Mouse (Mus musculus): ENCODE data around the gene Syne1. TPM values are rescaled to one million over a fixed set of nuclear protein-coding genes. Genes with fewer than 3 reads are reported as not detected.

Syne1 gene
- polyA plus RNA-seq, 1 experiment from 2014 or later, result 17.8 TPM

- ATAC-seq (ENCODE audit: low FRiP score, low TSS enrichment) (no peak), DNase-seq (no peak)
- Histone ChIP-seq H3K9me3 (ENCODE audit: control insufficient read depth, low read length) (no peaks in the 10 kb centered on the region), H3K4me1 (ENCODE audit: control insufficient read depth, insufficient read depth, low read length) (no peaks in the 10 kb centered on the region), H3K27ac (replicated peaks; ENCODE audit: low read depth, low read length) (no peak overlapping the region), H3K27me3 (ENCODE audit: control insufficient read depth, insufficient read depth, low read length) (no peaks in the 10 kb centered on the region), H3K9ac (replicated peaks; ENCODE audit: low read length) (no peak overlapping the region), H3K36me3 (ENCODE audit: control insufficient read depth, insufficient read depth, low read length) (peaks cover 9% of the 10 kb centered on the region; the same call in 1 of the 2 replicates), H3K4me2 (ENCODE audit: low read length) (no peak overlapping the region), H3K4me3 (replicated peaks; ENCODE audit: low read depth, low read length) (no peak overlapping the region)
- WGBS, result 93% methylated on average over 5 of the region's 5 CpGs
Measured at GRCm38 (mm10) chr10:5141471-5141870, 409.8 kb downstream of the Syne1 start.

- 91% methylated on average over 4 of the region's 4 CpGs for WGBS
- no peaks in the 10 kb centered on the region for H3K4me1 ChIP-seq (ENCODE audit: control insufficient read depth, insufficient read depth, low read length)
- no peak overlapping the region for H3K9ac ChIP-seq (replicated peaks; ENCODE audit: low read length)
- ATAC-seq (ENCODE audit: low FRiP score, low TSS enrichment) (no peak), DNase-seq (no peak)
- H3K4me3 ChIP-seq (replicated peaks; ENCODE audit: low read depth, low read length), result no peak overlapping the region
- H3K27me3 ChIP-seq (ENCODE audit: control insufficient read depth, insufficient read depth, low read length), result no peaks in the 10 kb centered on the region
- H3K27ac ChIP-seq (replicated peaks; ENCODE audit: low read depth, low read length), result no peak overlapping the region
- H3K9me3 ChIP-seq (ENCODE audit: control insufficient read depth, low read length), result no peaks in the 10 kb centered on the region
- H3K36me3 ChIP-seq (ENCODE audit: control insufficient read depth, insufficient read depth, low read length), result peaks cover 9% of the 10 kb centered on the region; the same call in 1 of the 2 replicates
- H3K4me2 ChIP-seq (ENCODE audit: low read length), result no peak overlapping the region
Measured at GRCm38 (mm10) chr10:5139932-5140264, 411.4 kb downstream of the Syne1 start.

- WGBS, result 96% methylated on average over 3 of the region's 3 CpGs
- no peaks in the 10 kb centered on the region for H3K9me3 ChIP-seq (ENCODE audit: control insufficient read depth, low read length)
Measured at GRCm38 (mm10) chr10:5139246-5139931, 411.9 kb downstream of the Syne1 start.

GRCm38 (mm10) chr10:5132050-5132449 lies 419.2 kb downstream of the Syne1 start:
- peaks cover 10% of the 10 kb centered on the region for H3K36me3 ChIP-seq (ENCODE audit: control insufficient read depth, insufficient read depth, low read length)
- WGBS, result 90% methylated on average over 3 of the region's 3 CpGs
- H3K4me3 ChIP-seq (replicated peaks; ENCODE audit: low read depth, low read length), result no peak overlapping the region
- no peaks in the 10 kb centered on the region for H3K9me3 ChIP-seq (ENCODE audit: control insufficient read depth, low read length)
- DNase-seq (no peak), ATAC-seq (ENCODE audit: low FRiP score, low TSS enrichment) (no peak)
- H3K27ac ChIP-seq (replicated peaks; ENCODE audit: low read depth, low read length), result no peak overlapping the region
- no peak overlapping the region for H3K9ac ChIP-seq (replicated peaks; ENCODE audit: low read length)
- no peaks in the 10 kb centered on the region for H3K4me1 ChIP-seq (ENCODE audit: control insufficient read depth, insufficient read depth, low read length)
- H3K27me3 ChIP-seq (ENCODE audit: control insufficient read depth, insufficient read depth, low read length), result no peaks in the 10 kb centered on the region
- no peak overlapping the region for H3K4me2 ChIP-seq (ENCODE audit: low read length)

More at GRCm38 (mm10) chr10:5139246-5139931, 411.9 kb downstream of the Syne1 start:
- Histone ChIP-seq H3K4me2 (ENCODE audit: low read length) (no peak overlapping the region), H3K4me1 (ENCODE audit: control insufficient read depth, insufficient read depth, low read length) (no peaks in the 10 kb centered on the region), H3K27me3 (ENCODE audit: control insufficient read depth, insufficient read depth, low read length) (no peaks in the 10 kb centered on the region), H3K36me3 (ENCODE audit: control insufficient read depth, insufficient read depth, low read length) (peaks cover 9% of the 10 kb centered on the region; the same call in 1 of the 2 replicates), H3K4me3 (replicated peaks; ENCODE audit: low read depth, low read length) (no peak overlapping the region), H3K27ac (replicated peaks; ENCODE audit: low read depth, low read length) (no peak overlapping the region), H3K9ac (replicated peaks; ENCODE audit: low read length) (no peak overlapping the region)
- no peak for ATAC-seq (ENCODE audit: low FRiP score, low TSS enrichment)
- DNase-seq, result no peak

GRCm38 (mm10) chr10:5130495-5130894 lies 420.8 kb downstream of the Syne1 start:
- Histone ChIP-seq H3K27ac (replicated peaks; ENCODE audit: low read depth, low read length) (no peak overlapping the region), H3K4me1 (ENCODE audit: control insufficient read depth, insufficient read depth, low read length) (no peaks in the 10 kb centered on the region), H3K4me2 (ENCODE audit: low read length) (no peak overlapping the region), H3K9ac (replicated peaks; ENCODE audit: low read length) (no peak overlapping the region), H3K9me3 (ENCODE audit: control insufficient read depth, low read length) (no peaks in the 10 kb centered on the region), H3K4me3 (replicated peaks; ENCODE audit: low read depth, low read length) (no peak overlapping the region), H3K27me3 (ENCODE audit: control insufficient read depth, insufficient read depth, low read length) (no peaks in the 10 kb centered on the region), H3K36me3 (ENCODE audit: control insufficient read depth, insufficient read depth, low read length) (peaks cover 19% of the 10 kb centered on the region)
- WGBS, result 98% methylated on average over 1 of the region's 1 CpGs
- DNase-seq (no peak), ATAC-seq (ENCODE audit: low FRiP score, low TSS enrichment) (no peak)

GRCm38 (mm10) chr10:5124757-5125156 lies 426.5 kb downstream of the Syne1 start:
- H3K27ac ChIP-seq (replicated peaks; ENCODE audit: low read depth, low read length), result no peak overlapping the region
- no peak overlapping the region for H3K4me2 ChIP-seq (ENCODE audit: low read length)
- WGBS, result 98% methylated on average over 7 of the region's 7 CpGs
- no peaks in the 10 kb centered on the region for H3K9me3 ChIP-seq (ENCODE audit: control insufficient read depth, low read length)
- ATAC-seq (ENCODE audit: low FRiP score, low TSS enrichment), result no peak
- H3K9ac ChIP-seq (replicated peaks; ENCODE audit: low read length), result no peak overlapping the region
- DNase-seq, result no peak
- peaks cover 52% of the 10 kb centered on the region for H3K36me3 ChIP-seq (ENCODE audit: control insufficient read depth, insufficient read depth, low read length)
- H3K4me3 ChIP-seq (replicated peaks; ENCODE audit: low read depth, low read length), result no peak overlapping the region
- H3K4me1 ChIP-seq (ENCODE audit: control insufficient read depth, insufficient read depth, low read length), result no peaks in the 10 kb centered on the region
- no peaks in the 10 kb centered on the region for H3K27me3 ChIP-seq (ENCODE audit: control insufficient read depth, insufficient read depth, low read length)

GRCm38 (mm10) chr10:5116720-5117119 lies 434.6 kb downstream of the Syne1 start:
- Histone ChIP-seq H3K36me3 (ENCODE audit: control insufficient read depth, insufficient read depth, low read length) (peaks cover 40% of the 10 kb centered on the region), H3K4me2 (ENCODE audit: low read length) (no peak overlapping the region), H3K9ac (replicated peaks; ENCODE audit: low read length) (no peak overlapping the region), H3K4me1 (ENCODE audit: control insufficient read depth, insufficient read depth, low read length) (no peaks in the 10 kb centered on the region), H3K4me3 (replicated peaks; ENCODE audit: low read depth, low read length) (no peak overlapping the region), H3K27ac (replicated peaks; ENCODE audit: low read depth, low read length) (no peak overlapping the region), H3K9me3 (ENCODE audit: control insufficient read depth, low read length) (no peaks in the 10 kb centered on the region), H3K27me3 (ENCODE audit: control insufficient read depth, insufficient read depth, low read length) (no peaks in the 10 kb centered on the region)
- DNase-seq (no peak), ATAC-seq (ENCODE audit: low FRiP score, low TSS enrichment) (no peak)
- whole genome bisulfite sequencing, result 91% methylated on average over 6 of the region's 6 CpGs

GRCm38 (mm10) chr10:5116155-5116554 lies 435.1 kb downstream of the Syne1 start:
- Histone ChIP-seq H3K36me3 (ENCODE audit: control insufficient read depth, insufficient read depth, low read length) (peaks cover 42% of the 10 kb centered on the region), H3K27me3 (ENCODE audit: control insufficient read depth, insufficient read depth, low read length) (no peaks in the 10 kb centered on the region), H3K9ac (replicated peaks; ENCODE audit: low read length) (no peak overlapping the region), H3K4me3 (replicated peaks; ENCODE audit: low read depth, low read length) (no peak overlapping the region), H3K4me1 (ENCODE audit: control insufficient read depth, insufficient read depth, low read length) (no peaks in the 10 kb centered on the region), H3K4me2 (ENCODE audit: low read length) (no peak overlapping the region), H3K9me3 (ENCODE audit: control insufficient read depth, low read length) (no peaks in the 10 kb centered on the region), H3K27ac (replicated peaks; ENCODE audit: low read depth, low read length) (no peak overlapping the region)
- no peak for DNase-seq
- no peak for ATAC-seq (ENCODE audit: low FRiP score, low TSS enrichment)
- 86% methylated on average over 5 of the region's 5 CpGs for WGBS

- DNase-seq (no peak), ATAC-seq (ENCODE audit: low FRiP score, low TSS enrichment) (no peak)
- Histone ChIP-seq H3K9me3 (ENCODE audit: control insufficient read depth, low read length) (no peaks in the 10 kb centered on the region), H3K36me3 (ENCODE audit: control insufficient read depth, insufficient read depth, low read length) (peaks cover 58% of the 10 kb centered on the region), H3K4me3 (replicated peaks; ENCODE audit: low read depth, low read length) (no peak overlapping the region), H3K27me3 (ENCODE audit: control insufficient read depth, insufficient read depth, low read length) (no peaks in the 10 kb centered on the region), H3K4me1 (ENCODE audit: control insufficient read depth, insufficient read depth, low read length) (no peaks in the 10 kb centered on the region), H3K4me2 (ENCODE audit: low read length) (no peak overlapping the region), H3K27ac (replicated peaks; ENCODE audit: low read depth, low read length) (no peak overlapping the region), H3K9ac (replicated peaks; ENCODE audit: low read length) (no peak overlapping the region)
- WGBS, result 94% methylated on average over 5 of the region's 5 CpGs
Measured at GRCm38 (mm10) chr10:5110773-5111172, 440.5 kb downstream of the Syne1 start.
